11 mouse cellular contexts compared by ENCODE assay signal in genomic region chr1:134512584-134512983, GRCm38 (mm10). TPM values are rescaled to one million over a fixed set of nuclear protein-coding genes. Genes with fewer than 3 reads are reported as not detected.
DNase-seq lines count a peak whose midpoint lies in the region; ATAC-seq and TF ChIP-seq lines count a peak whose summit lies in the region.
"Had no signal": no experiment of that assay in that cellular context is flagged by ENCODE, and none has a peak within 500 bp of the region (broad histone marks: within the 10 kb centered on the region; RNA-seq: fewer than 3 reads in every experiment).

No protein-coding gene starts in this region.

- no peak overlapping the region for H3K27ac ChIP-seq in heart, postnatal 0 days (ENCODE audit: low read depth)
- H3K27ac ChIP-seq in midbrain, embryonic 14.5 days (replicated peaks; ENCODE audit: low read depth, low read length), result no peak overlapping the region
- no peak overlapping the region for H3K27ac ChIP-seq in midbrain, embryonic 16.5 days (ENCODE audit: low read length)
- no peak overlapping the region for H3K27ac ChIP-seq in limb, embryonic 13.5 days

- no peak overlapping the region for H3K9ac ChIP-seq in heart, postnatal 0 days (replicated peaks; ENCODE audit: low read depth, low read length)
- no peak overlapping the region for H3K9ac ChIP-seq in midbrain, embryonic 14.5 days (replicated peaks; ENCODE audit: low read length)
- H3K9ac ChIP-seq in midbrain, embryonic 16.5 days (ENCODE audit: low read depth, low read length), result no peak overlapping the region
- no peak overlapping the region for H3K9ac ChIP-seq in limb, embryonic 13.5 days

- TF ChIP-seq EP300 in heart, postnatal 0 days (IDR thresholded peaks at IDR 0.05; ENCODE audit: low read depth), result no peak

- no peak for DNase-seq in heart, postnatal 0 days (ENCODE audit: low spot score)
- DNase-seq in heart, postnatal 4 days, result no peak
- DNase-seq in midbrain, embryonic 14.5 days, result no peak
- DNase-seq in frontal cortex, postnatal 36 days (ENCODE audit: low spot score in 2 of 2), result no peak
- DNase-seq: lung, postnatal 36 days had no signal

- H3K36me3 ChIP-seq in heart, postnatal 0 days (replicated peaks; ENCODE audit: control insufficient read depth, insufficient read depth, low read length), result peaks cover 8% of the 10 kb centered on the region
- peaks cover 7% of the 10 kb centered on the region for H3K36me3 ChIP-seq in midbrain, embryonic 14.5 days (ENCODE audit: control insufficient read depth, insufficient read depth, low read length)
- peaks cover 4% of the 10 kb centered on the region; the same call in 1 of the 2 replicates for H3K36me3 ChIP-seq in midbrain, embryonic 16.5 days (ENCODE audit: control insufficient read depth, insufficient read depth, low read length)
- peaks cover 16% of the 10 kb centered on the region for H3K36me3 ChIP-seq in limb, embryonic 13.5 days

- no peak for TF ChIP-seq CTCF in heart, postnatal 0 days (IDR thresholded peaks at IDR 0.05; ENCODE audit: low read depth)

- H3K4me3 ChIP-seq in heart, postnatal 0 days (ENCODE audit: low read depth, low read length), result peak overlapping the region; percentile 57; the same call in 1 of the 2 replicates
- H3K4me3 ChIP-seq in midbrain, embryonic 14.5 days (replicated peaks; ENCODE audit: low read depth, low read length), result no peak overlapping the region
- H3K4me3 ChIP-seq in midbrain, embryonic 16.5 days (ENCODE audit: low read depth, low read length), result no peak overlapping the region
- no peak overlapping the region for H3K4me3 ChIP-seq in limb, embryonic 13.5 days

- 67% methylated on average over 6 of the region's 6 CpGs for WGBS in heart, postnatal 0 days
- 61% methylated on average over 6 of the region's 6 CpGs for WGBS in midbrain, embryonic 14.5 days
- WGBS in midbrain, embryonic 16.5 days, result 57% methylated on average over 6 of the region's 6 CpGs
- 33% methylated on average over 6 of the region's 6 CpGs for WGBS in limb, embryonic 13.5 days

- no peak overlapping the region for H3K4me2 ChIP-seq in heart, postnatal 0 days (ENCODE audit: low read depth, low read length)
- H3K4me2 ChIP-seq in midbrain, embryonic 14.5 days (ENCODE audit: low read length), result peak overlapping the region; percentile 59; the same call in 1 of the 2 replicates
- no peak overlapping the region; the same call in 1 of the 2 replicates for H3K4me2 ChIP-seq in midbrain, embryonic 16.5 days (ENCODE audit: low read length)
- H3K4me2 ChIP-seq in limb, embryonic 13.5 days (replicated peaks), result peak overlapping the region; percentile 77

- peaks cover 3% of the 10 kb centered on the region; the same call in 1 of the 2 replicates for H3K27me3 ChIP-seq in heart, postnatal 0 days (ENCODE audit: control insufficient read depth, insufficient read depth, low read length)
- H3K27me3 ChIP-seq in midbrain, embryonic 14.5 days (ENCODE audit: control insufficient read depth, insufficient read depth, low read length), result peaks cover 6% of the 10 kb centered on the region; the same call in 1 of the 2 replicates
- 0 out of 2 replicates have a peak, but pooled peaks cover 2% of the 10 kb centered on the region for H3K27me3 ChIP-seq in midbrain, embryonic 16.5 days (ENCODE audit: control insufficient read depth, insufficient read depth, low read depth, low read length)
- peaks cover 45% of the 10 kb centered on the region for H3K27me3 ChIP-seq in limb, embryonic 13.5 days
- H3K27me3 ChIP-seq: stomach, embryonic 15.5 days had no signal

- H3K4me1 ChIP-seq in heart, postnatal 0 days (ENCODE audit: control insufficient read depth, insufficient read depth), result no peaks in the 10 kb centered on the region
- 0 out of 2 replicates have a peak, but pooled peaks cover 6% of the 10 kb centered on the region for H3K4me1 ChIP-seq in midbrain, embryonic 14.5 days (ENCODE audit: control insufficient read depth, insufficient read depth, low read length)
- H3K4me1 ChIP-seq in midbrain, embryonic 16.5 days (ENCODE audit: control insufficient read depth, insufficient read depth, low read length), result no peaks in the 10 kb centered on the region; the same call in 1 of the 2 replicates
- H3K4me1 ChIP-seq in limb, embryonic 13.5 days, result peaks cover 27% of the 10 kb centered on the region

- ATAC-seq in heart, postnatal 0 days (ENCODE audit: insufficient read depth, low read depth), result no peak
- ATAC-seq in midbrain, embryonic 14.5 days (ENCODE audit: low FRiP score, low TSS enrichment), result no peak
- ATAC-seq in midbrain, embryonic 16.5 days, result no peak
- no peak for ATAC-seq in limb, embryonic 13.5 days (ENCODE audit: low FRiP score, low read depth)
- no peak for ATAC-seq in CD4-positive, CD25-positive, alpha-beta regulatory T cell, adult 4 months

- no peaks in the 10 kb centered on the region for H3K9me3 ChIP-seq in heart, postnatal 0 days (replicated peaks; ENCODE audit: control insufficient read depth, low read length)
- no peaks in the 10 kb centered on the region for H3K9me3 ChIP-seq in midbrain, embryonic 14.5 days (ENCODE audit: control insufficient read depth, low read length)
- H3K9me3 ChIP-seq in midbrain, embryonic 16.5 days (replicated peaks; ENCODE audit: control insufficient read depth, low read length, poor library complexity, severe bottlenecking), result no peaks in the 10 kb centered on the region
- H3K9me3 ChIP-seq in limb, embryonic 13.5 days, result no peaks in the 10 kb centered on the region
- H3K9me3 ChIP-seq: stomach, embryonic 15.5 days had no signal

RNA-seq across cellular contexts. Expression of gene Rabif, which starts 18.1 kb away (rescaled TPM):
- 9.7 and 14.0 TPM in 2 replicates for total RNA-seq in heart, postnatal 0 days (2014; rRNA removed; ENCODE audit: low replicate concordance)
- 21.4 and 22.8 TPM in 2 replicates for polyA plus RNA-seq in heart, postnatal 0 days (2015; fragmentation: Nextera tagmentation; extraction: Ambion mirVana)
- 10 to 100 TPM; 12.6 to 12.7 TPM for total RNA-seq in heart, postnatal 4 days (2021)
- 69.4 and 75.3 TPM in 2 replicates for polyA plus RNA-seq in midbrain, embryonic 14.5 days (2014; fragmentation: Nextera tagmentation; extraction: Ambion mirVana)
- 73.3 and 78.5 TPM in 2 replicates for polyA plus RNA-seq in midbrain, embryonic 16.5 days (2015; fragmentation: Nextera tagmentation; extraction: Ambion mirVana)
- 40.1 and 40.8 TPM in 2 replicates for polyA plus RNA-seq in limb, embryonic 13.5 days (2015; fragmentation: Nextera tagmentation; extraction: Ambion mirVana)
- polyA plus RNA-seq in CD4-positive, CD25-positive, alpha-beta regulatory T cell, adult 4 months (2017; shearing (Covaris generic)), result 10 to 100 TPM; 45.5 to 47.1 TPM

RNA-seq across cellular contexts. Expression of gene Mgat4e, which starts 36.9 kb away (rescaled TPM):
- not detected in 2 replicates for total RNA-seq in heart, postnatal 0 days (2014; rRNA removed; ENCODE audit: low replicate concordance)
- not detected in 2 replicates for polyA plus RNA-seq in heart, postnatal 0 days (2015; fragmentation: Nextera tagmentation; extraction: Ambion mirVana)
- total RNA-seq in heart, postnatal 4 days (2021), result not detected
- not detected in 2 replicates for polyA plus RNA-seq in midbrain, embryonic 14.5 days (2014; fragmentation: Nextera tagmentation; extraction: Ambion mirVana)
- not detected in 2 replicates for polyA plus RNA-seq in midbrain, embryonic 16.5 days (2015; fragmentation: Nextera tagmentation; extraction: Ambion mirVana)
- polyA plus RNA-seq in limb, embryonic 13.5 days (2015; fragmentation: Nextera tagmentation; extraction: Ambion mirVana), result 0.14 TPM in 1 of 2 replicates, not detected in the other
- not detected for polyA plus RNA-seq in CD4-positive, CD25-positive, alpha-beta regulatory T cell, adult 4 months (2017; shearing (Covaris generic))
- total RNA-seq: left cerebral cortex, adult 8-10 months had no signal
- polyA plus RNA-seq: large intestine, adult 2 months; stomach, embryonic 15.5 days had no signal

RNA-seq across cellular contexts. Expression of gene Kdm5b, which starts 47.4 kb away (rescaled TPM):
- 29.3 and 30.1 TPM in 2 replicates for total RNA-seq in heart, postnatal 0 days (2014; rRNA removed; ENCODE audit: low replicate concordance)
- 19.0 and 19.4 TPM in 2 replicates for polyA plus RNA-seq in heart, postnatal 0 days (2015; fragmentation: Nextera tagmentation; extraction: Ambion mirVana)
- 10 to 100 TPM; 27.8 to 28.6 TPM for total RNA-seq in heart, postnatal 4 days (2021)
- 79.7 and 111 TPM in 2 replicates for polyA plus RNA-seq in midbrain, embryonic 14.5 days (2014; fragmentation: Nextera tagmentation; extraction: Ambion mirVana)
- polyA plus RNA-seq in midbrain, embryonic 16.5 days (2015; fragmentation: Nextera tagmentation; extraction: Ambion mirVana), result 66.5 and 78.9 TPM in 2 replicates
- polyA plus RNA-seq in limb, embryonic 13.5 days (2015; fragmentation: Nextera tagmentation; extraction: Ambion mirVana), result 96.1 and 98.8 TPM in 2 replicates
- 10 to 100 TPM; 15.5 to 18.1 TPM for polyA plus RNA-seq in CD4-positive, CD25-positive, alpha-beta regulatory T cell, adult 4 months (2017; shearing (Covaris generic))

RNA-seq across cellular contexts. Expression of gene Klhl12, which starts 57.3 kb away (rescaled TPM):
- 15.9 and 17.5 TPM in 2 replicates for total RNA-seq in heart, postnatal 0 days (2014; rRNA removed; ENCODE audit: low replicate concordance)
- polyA plus RNA-seq in heart, postnatal 0 days (2015; fragmentation: Nextera tagmentation; extraction: Ambion mirVana), result 13.6 and 13.9 TPM in 2 replicates
- 10 to 100 TPM; 18.5 to 18.7 TPM for total RNA-seq in heart, postnatal 4 days (2021)
- 19.6 and 34.4 TPM in 2 replicates for polyA plus RNA-seq in midbrain, embryonic 14.5 days (2014; fragmentation: Nextera tagmentation; extraction: Ambion mirVana)
- polyA plus RNA-seq in midbrain, embryonic 16.5 days (2015; fragmentation: Nextera tagmentation; extraction: Ambion mirVana), result 37.6 and 37.9 TPM in 2 replicates
- polyA plus RNA-seq in limb, embryonic 13.5 days (2015; fragmentation: Nextera tagmentation; extraction: Ambion mirVana), result 29.4 and 29.9 TPM in 2 replicates
- polyA plus RNA-seq in CD4-positive, CD25-positive, alpha-beta regulatory T cell, adult 4 months (2017; shearing (Covaris generic)), result 10 to 100 TPM; 13.7 to 15.8 TPM

Comparison
In these comparisons a context has a peak if more than half of its experiments do, and no peak if none do; other contexts are left out.
1. H3K4me2 ChIP-seq: peak in midbrain, embryonic 14.5 days (single experiment) and limb, embryonic 13.5 days (single experiment); none in heart, postnatal 0 days (single experiment) and midbrain, embryonic 16.5 days (single experiment).